Mouse (Mus musculus) limb, embryonic 15.5 days (tissue): ENCODE results near the gene Foxn1. TPM values are rescaled to one million over a fixed set of nuclear protein-coding genes. Genes with fewer than 3 reads are reported as not detected.
A peak's percentile ranks its signal among the peaks of the same experiment; 100 is the strongest.

Experiments
- ATAC-seq: fragments of 200-750 bp; cut with Nextera tagmentation; 2 replicates; pipeline ENCODE4 v1.8.0; 2017; ENCODE audit warnings: low read depth, moderate TSS enrichment; ENCODE audit not compliant: insufficient number of reproducible peaks, low FRiP score, low TSS enrichment
- H3K27ac ChIP-seq: fragments of 300-500 bp; sonication (generic); 2 replicates; pipeline ENCODE4 v1.5.1; 2015; ENCODE audit warnings: moderate library complexity, mild to moderate bottlenecking, inconsistent platforms
- H3K27me3 ChIP-seq: fragments of 300-500 bp; sonication (generic); 2 replicates; pipeline ENCODE4 v1.6.1; 2015; ENCODE audit warnings: inconsistent platforms
- H3K36me3 ChIP-seq: fragments of 300-500 bp; sonication (generic); 2 replicates; pipeline ENCODE4 v1.6.1; 2015; ENCODE audit warnings: inconsistent platforms
- H3K4me1 ChIP-seq: fragments of 300-500 bp; sonication (generic); 2 replicates; pipeline ENCODE4 v1.6.1; 2015; ENCODE audit warnings: inconsistent platforms
- H3K4me2 ChIP-seq: fragments of 300-500 bp; sonication (generic); 2 replicates; pipeline ENCODE4 v1.6.1; 2015; ENCODE audit warnings: mild to moderate bottlenecking, inconsistent platforms
- H3K4me3 ChIP-seq: fragments of 300-500 bp; sonication (generic); 2 replicates; pipeline ENCODE4 v1.5.1; 2015; ENCODE audit warnings: mild to moderate bottlenecking, inconsistent platforms
- H3K9ac ChIP-seq: fragments of 300-500 bp; sonication (generic); 2 replicates; pipeline ENCODE4 v1.6.1; 2015; ENCODE audit warnings: inconsistent platforms
- H3K9me3 ChIP-seq: fragments of 300-500 bp; sonication (generic); 2 replicates; pipeline ENCODE4 v1.6.1; 2016; ENCODE audit warnings: inconsistent platforms
- WGBS: fragments of 180-500 bp; shearing (Covaris S2); methylation state at CpG from one replicate; pipeline ENCODE4 v1.1.7; 2015; 5-methylcytosine and 5-hydroxymethylcytosine counted together
- polyA plus RNA-seq: library from polyadenylated mRNA; unstranded; fragments of >200 nt; fragmentation: Nextera tagmentation; extraction: Ambion mirVana; gene quantifications from 2 replicates; pipeline ENCODE4 v1.2.1, GENCODE M21; 2015

Foxn1 gene
- polyA plus RNA-seq, 1 experiment from 2014 or later, result 3.1 TPM

DNA sequence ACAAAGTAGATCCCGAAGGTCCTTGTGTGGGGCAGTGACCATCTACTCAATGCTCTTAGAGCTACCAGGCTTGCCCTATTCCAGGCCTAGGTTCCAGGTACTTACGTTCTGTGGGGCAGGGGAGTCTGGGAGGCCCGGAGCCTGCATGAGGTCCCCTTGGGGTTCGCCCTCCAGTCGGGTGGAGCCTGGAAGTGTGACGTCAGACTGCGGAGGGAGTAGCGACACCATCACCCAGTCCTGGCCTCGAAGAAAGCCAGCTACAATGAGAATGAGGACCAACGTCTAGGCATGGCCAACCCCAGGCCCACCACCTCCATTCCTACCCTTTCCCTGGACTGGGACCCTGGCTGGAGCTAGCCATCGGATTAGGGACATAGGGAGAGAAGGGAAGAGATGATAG, 14.6 kb downstream of the Foxn1 start:
- H3K9ac ChIP-seq, result no peak overlapping the region
- no peak overlapping the region for H3K4me3 ChIP-seq
- H3K4me1 ChIP-seq, result no peaks in the 10 kb centered on the region
- H3K36me3 ChIP-seq, result no peaks in the 10 kb centered on the region
- H3K27me3 ChIP-seq, result no peaks in the 10 kb centered on the region
- H3K4me2 ChIP-seq, result no peak overlapping the region
- no peak for ATAC-seq
- 83% methylated on average over 11 of the region's 11 CpGs for WGBS
- H3K27ac ChIP-seq, result no peak overlapping the region
- H3K9me3 ChIP-seq, result no peaks in the 10 kb centered on the region

DNA sequence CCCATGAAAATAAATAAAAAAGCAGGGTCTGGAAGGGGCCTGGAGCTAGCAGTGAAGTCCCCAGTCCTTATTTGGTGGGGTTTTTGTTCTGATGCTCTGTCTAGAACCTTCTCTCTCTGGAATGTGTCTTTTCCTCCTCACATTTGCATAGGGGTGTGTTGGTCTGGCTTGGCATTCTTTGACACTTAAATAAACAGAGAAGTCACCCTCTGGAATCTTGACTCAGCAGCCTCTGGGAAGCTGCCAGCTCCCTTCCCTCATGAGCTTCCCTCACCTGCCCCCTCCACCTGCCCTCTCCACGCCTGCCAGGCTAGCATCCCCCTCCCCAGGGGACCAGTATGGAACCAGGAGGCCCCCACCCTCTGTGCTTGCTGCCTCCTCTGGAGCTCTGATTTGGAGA, 16.0 kb downstream of the Foxn1 start:
- H3K9ac ChIP-seq, result no peak overlapping the region
- H3K4me2 ChIP-seq, result no peak overlapping the region
- H3K27me3 ChIP-seq, result no peaks in the 10 kb centered on the region
- H3K36me3 ChIP-seq, result no peaks in the 10 kb centered on the region
- WGBS, result 38% methylated on average over 1 of the region's 1 CpGs
- H3K4me3 ChIP-seq, result no peak overlapping the region
- no peak overlapping the region for H3K27ac ChIP-seq
- no peaks in the 10 kb centered on the region for H3K4me1 ChIP-seq
- ATAC-seq, result no peak
- H3K9me3 ChIP-seq, result no peaks in the 10 kb centered on the region

DNA sequence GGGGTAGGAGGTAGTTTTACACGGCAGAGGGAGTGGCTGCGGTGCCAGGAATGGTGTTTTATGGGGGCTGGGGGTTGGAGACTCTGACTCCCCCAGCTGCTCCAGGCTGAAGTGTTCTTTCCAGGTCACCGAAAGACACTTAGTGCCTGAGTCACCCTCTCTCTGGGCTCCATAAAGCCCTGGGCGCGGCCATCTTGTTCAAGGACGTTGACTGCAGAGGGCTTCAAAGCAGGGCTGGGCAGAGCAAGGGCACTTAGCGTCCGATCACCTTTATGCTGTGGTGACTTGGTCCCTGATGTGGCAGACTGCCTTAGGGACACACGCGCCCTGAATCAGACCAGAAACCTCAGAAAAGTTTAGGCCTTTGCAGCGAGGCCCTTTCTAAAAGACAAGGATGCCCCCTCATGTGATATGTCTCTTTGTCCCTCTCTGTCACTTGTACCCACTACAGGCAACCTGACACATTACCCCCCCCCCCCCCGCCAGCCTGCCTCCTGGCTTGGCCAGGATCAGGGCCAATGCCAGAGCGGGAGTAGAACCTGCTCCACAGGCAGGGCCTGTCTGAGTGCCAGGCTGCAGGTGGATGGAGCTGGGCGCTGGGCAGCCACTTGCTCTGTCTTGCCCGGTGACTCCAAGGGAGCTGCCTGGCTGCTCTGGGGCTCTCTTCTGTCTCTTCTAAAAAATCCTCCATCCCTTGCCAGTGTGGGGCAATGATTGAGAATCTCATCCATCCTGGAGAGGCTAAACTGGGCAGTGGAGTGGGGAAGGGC, 18.7 kb downstream of the Foxn1 start:
- Histone ChIP-seq H3K4me2 (no peak overlapping the region), H3K9ac (no peak overlapping the region), H3K36me3 (no peaks in the 10 kb centered on the region), H3K4me1 (peaks cover 16% of the 10 kb centered on the region), H3K4me3 (no peak overlapping the region), H3K27ac (no peak overlapping the region), H3K27me3 (no peaks in the 10 kb centered on the region), H3K9me3 (no peaks in the 10 kb centered on the region)
- no peak for ATAC-seq
- 79% methylated on average over 15 of the region's 15 CpGs for WGBS

DNA sequence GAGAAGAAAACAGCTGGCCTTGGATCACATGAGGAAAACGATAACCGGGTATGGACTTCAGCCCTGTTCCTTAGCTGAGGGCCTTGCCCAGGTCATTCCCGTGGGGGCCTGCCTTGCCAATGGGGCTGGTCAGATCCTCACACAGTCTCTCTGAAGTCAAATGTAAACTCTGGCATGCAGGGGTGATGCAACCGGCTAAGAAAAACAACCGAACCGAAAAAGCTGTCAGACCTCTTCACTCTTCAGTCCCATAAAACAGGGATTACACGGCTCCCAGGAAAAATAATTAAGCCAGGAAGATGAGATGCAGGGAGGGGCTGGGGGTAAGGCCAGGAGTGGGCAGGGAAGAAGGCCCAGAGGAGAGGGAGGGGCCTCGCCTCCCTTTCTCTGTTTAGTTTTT, 22.3 kb downstream of the Foxn1 start:
- Histone ChIP-seq H3K36me3 (no peaks in the 10 kb centered on the region), H3K4me2 (no peak overlapping the region), H3K4me3 (no peak overlapping the region), H3K27ac (no peak overlapping the region), H3K9me3 (no peaks in the 10 kb centered on the region), H3K9ac (no peak overlapping the region), H3K4me1 (peaks cover 23% of the 10 kb centered on the region), H3K27me3 (no peaks in the 10 kb centered on the region)
- no peak for ATAC-seq
- 22% methylated on average over 8 of the region's 8 CpGs for WGBS

DNA sequence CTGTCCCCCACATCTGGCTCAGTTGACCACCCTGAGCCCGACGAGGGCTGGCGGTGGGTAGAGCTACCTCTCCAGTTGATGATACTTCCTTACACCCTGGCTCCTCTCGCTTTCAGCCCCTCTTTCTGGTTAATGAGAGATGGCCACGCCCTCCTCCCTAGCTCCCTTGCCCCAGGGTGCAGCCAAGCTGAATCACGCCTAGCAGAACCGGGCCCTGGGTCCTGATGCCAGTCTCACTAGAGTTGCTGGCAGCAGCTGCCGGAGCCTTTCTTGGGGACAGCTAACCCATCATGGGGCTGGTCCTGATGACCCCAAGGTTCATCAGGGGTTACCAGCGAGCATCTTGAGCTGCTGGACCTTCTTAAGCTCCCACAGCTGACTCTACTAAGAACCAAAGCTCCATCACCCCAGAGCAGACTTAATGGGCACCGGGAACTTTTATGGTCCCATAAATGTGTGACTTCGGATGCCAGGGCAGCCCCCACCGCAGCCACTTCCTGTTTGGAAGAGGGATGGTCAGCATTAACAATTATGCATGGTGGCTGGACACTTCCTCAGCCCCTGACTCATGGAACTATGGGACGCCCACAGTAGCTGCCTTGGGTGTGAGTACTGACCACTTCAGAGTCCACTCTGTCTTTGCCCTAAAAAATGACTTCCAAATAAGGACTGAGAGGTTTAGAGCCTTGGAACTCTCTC, 22.9 kb downstream of the Foxn1 start:
- Histone ChIP-seq H3K4me2 (no peak overlapping the region), H3K4me3 (no peak overlapping the region), H3K9ac (no peak overlapping the region), H3K27me3 (no peaks in the 10 kb centered on the region; the same call in 1 of the 2 replicates), H3K27ac (no peak overlapping the region), H3K36me3 (no peaks in the 10 kb centered on the region), H3K4me1 (peaks cover 27% of the 10 kb centered on the region), H3K9me3 (no peaks in the 10 kb centered on the region)
- 41% methylated on average over 13 of the region's 13 CpGs for WGBS
- no peak for ATAC-seq

DNA sequence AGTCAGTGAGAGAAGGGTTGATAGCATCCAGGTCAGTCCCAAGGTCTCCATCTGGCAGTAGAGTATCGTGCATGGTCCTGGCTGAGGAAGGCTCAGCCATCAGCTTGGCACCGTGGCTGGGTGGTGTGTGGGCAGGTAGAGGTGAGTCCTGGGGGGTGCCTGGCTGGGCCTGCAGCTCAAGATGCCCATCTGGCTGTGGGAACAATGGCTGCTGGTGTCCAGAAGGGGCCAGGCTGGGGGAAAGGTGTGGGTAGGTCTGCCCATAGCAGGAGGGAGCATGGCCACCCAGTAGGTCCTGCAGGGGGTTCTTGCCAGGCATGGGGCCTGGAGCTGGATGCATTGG, 25.6 kb downstream of the Foxn1 start:
- Histone ChIP-seq H3K36me3 (no peaks in the 10 kb centered on the region), H3K4me1 (peaks cover 28% of the 10 kb centered on the region), H3K9me3 (no peaks in the 10 kb centered on the region), H3K4me3 (peak overlapping the region; percentile 29; the same call in 1 of the 2 replicates), H3K27ac (no peak overlapping the region), H3K4me2 (no peak overlapping the region; the same call in 1 of the 2 replicates), H3K9ac (no peak overlapping the region), H3K27me3 (no peaks in the 10 kb centered on the region; the same call in 1 of the 2 replicates)
- 0 out of 2 replicates have a peak, but pooled peaks have one; percentile 3 for ATAC-seq
- WGBS, result 51% methylated on average over 2 of the region's 2 CpGs

DNA sequence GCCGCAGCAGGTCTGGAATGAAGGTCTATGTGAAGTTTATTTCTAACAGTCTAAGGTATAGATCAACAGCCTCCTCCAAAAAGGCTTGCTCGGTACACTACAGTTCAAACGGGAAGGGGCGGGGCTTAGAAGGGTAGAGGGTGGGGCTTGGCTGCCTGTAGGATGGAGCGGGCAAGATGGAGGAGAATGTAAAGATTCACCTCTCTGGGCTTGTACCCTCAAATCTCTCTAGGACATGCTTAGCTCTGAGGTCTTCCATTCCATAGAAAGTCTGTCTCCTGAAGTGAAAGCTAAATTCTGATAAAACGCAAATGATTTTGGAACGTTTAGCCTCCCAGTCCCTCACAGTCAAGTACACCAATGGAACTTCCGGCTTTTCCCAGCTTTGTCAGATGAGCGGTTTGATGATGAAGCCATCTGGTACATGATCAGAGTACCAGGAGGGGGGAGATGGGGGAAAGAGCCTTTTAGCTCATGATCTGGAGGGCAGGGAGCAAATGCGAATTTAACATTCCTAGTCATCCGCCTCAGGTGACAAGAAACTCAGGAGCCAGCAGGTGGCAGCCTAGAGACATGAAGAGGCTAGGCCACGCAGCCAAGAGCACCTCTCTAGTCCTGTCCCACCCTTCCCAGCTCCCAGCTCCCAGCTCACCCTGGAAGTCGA, 26.1 kb downstream of the Foxn1 start:
- H3K36me3 ChIP-seq, result no peaks in the 10 kb centered on the region
- peak overlapping the region; percentile 36 for H3K4me2 ChIP-seq
- peak; percentile 1 for ATAC-seq
- H3K9me3 ChIP-seq, result no peaks in the 10 kb centered on the region
- WGBS, result 12% methylated on average over 13 of the region's 13 CpGs
- H3K27me3 ChIP-seq, result no peaks in the 10 kb centered on the region; the same call in 1 of the 2 replicates
- peaks cover 28% of the 10 kb centered on the region for H3K4me1 ChIP-seq
- H3K4me3 ChIP-seq, result peak overlapping the region; percentile 29
- H3K9ac ChIP-seq, result no peak overlapping the region
- no peak overlapping the region for H3K27ac ChIP-seq

DNA sequence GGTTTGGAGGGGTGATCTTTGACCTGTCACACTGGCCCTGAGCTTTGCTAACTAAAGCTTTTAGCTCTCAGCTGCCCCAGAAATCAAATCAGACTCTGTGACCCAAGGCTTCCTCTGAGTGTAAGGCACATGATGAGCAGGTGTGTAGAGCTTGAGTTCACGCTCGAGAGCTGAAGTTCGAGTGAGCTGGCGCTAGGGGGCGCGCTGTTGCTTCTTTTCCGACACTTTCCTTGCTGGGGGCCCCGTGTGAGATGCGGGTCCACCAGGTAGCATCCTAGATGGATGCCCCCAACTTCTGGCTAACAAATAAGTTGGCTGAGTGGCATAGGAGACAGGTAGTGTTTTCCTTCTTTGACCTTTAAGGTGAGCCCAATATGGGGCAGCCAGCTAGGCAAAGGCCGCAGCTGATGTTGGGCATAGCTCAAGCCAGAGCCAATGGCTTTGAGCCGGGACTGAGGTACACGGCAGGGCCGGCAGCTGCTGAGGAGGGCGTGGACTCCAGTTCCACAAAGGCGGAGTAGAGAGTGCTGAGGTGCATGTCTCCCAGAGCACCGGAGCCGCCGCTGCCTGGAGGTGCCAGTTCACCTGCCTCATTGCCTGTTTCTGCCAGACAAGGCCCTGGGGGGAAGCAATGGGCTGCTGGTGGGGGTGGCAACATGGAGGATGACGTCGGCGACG, 27.9 kb downstream of the Foxn1 start:
- Histone ChIP-seq H3K4me3 (no peak overlapping the region), H3K9ac (no peak overlapping the region), H3K9me3 (no peaks in the 10 kb centered on the region), H3K27ac (no peak overlapping the region), H3K4me1 (peaks cover 19% of the 10 kb centered on the region), H3K27me3 (no peaks in the 10 kb centered on the region; the same call in 1 of the 2 replicates), H3K36me3 (no peaks in the 10 kb centered on the region), H3K4me2 (no peak overlapping the region)
- no peak for ATAC-seq
- WGBS, result 15% methylated on average over 22 of the region's 22 CpGs

DNA sequence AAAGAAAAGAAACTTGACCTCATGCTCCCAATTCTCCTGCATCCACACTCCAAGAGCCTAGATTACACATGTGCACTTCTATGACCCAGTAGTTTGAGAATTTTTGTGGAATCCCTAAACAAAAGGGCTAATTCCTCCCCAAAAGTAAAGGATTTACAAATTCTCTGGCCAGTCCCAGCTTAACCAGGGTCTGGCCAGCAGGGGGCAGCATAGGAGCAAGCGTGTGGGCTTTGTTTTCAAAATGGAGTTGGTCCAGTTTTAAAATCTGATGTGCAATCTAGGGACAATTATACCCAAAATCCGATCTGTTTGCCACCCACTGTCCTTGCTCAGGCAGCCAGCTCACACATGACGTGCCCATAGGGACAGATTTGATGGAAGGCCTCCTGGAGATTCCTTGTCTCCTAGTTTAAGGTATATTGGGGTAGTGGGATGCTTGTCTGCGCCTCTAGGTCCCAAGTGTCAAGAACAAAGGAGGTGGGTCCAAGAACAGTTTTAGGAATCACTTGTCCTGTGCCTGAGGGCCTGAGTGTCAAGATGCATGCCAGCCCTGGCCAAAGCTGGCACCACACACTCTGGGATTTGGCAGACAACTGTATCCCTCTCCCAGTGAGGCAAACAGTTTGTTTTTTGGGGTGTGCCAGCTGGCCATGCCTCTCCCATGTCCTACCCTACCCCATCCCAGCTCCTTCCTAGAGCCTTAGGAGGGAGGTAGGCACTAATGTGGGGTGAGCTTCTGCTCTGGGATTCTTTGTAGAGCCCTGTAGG, 30.7 kb downstream of the Foxn1 start:
- H3K27ac ChIP-seq, result no peak overlapping the region
- 35% methylated on average over 4 of the region's 4 CpGs for WGBS
- H3K9me3 ChIP-seq, result no peaks in the 10 kb centered on the region
- no peaks in the 10 kb centered on the region for H3K36me3 ChIP-seq
- H3K4me1 ChIP-seq, result peaks cover 8% of the 10 kb centered on the region; the same call in 1 of the 2 replicates
- no peaks in the 10 kb centered on the region; the same call in 1 of the 2 replicates for H3K27me3 ChIP-seq
- no peak for ATAC-seq
- H3K4me2 ChIP-seq, result no peak overlapping the region
- H3K9ac ChIP-seq, result no peak overlapping the region
- H3K4me3 ChIP-seq, result no peak overlapping the region

DNA sequence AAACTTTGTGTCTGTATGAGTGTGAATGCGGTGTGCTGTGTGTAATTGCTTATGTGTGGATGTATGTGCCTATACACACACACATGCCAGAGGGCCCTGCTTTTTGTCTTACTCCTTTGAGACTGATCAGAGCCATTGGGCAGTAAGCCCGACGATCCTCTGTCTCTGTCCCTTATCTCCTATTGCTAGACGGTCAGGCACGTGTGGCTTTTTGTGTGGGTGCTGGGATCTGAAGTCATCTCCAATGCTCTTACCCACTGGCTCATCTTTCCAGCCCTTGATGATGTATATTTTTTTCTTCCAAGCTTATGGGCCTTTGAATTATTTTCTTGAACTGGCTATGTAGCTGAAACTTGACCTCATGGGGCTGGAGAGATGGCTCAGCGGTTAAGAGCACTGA, 31.5 kb downstream of the Foxn1 start:
- no peak overlapping the region for H3K4me2 ChIP-seq
- no peak for ATAC-seq
- H3K4me1 ChIP-seq, result peaks cover 6% of the 10 kb centered on the region; the same call in 1 of the 2 replicates
- no peak overlapping the region for H3K4me3 ChIP-seq
- H3K36me3 ChIP-seq, result no peaks in the 10 kb centered on the region
- H3K27me3 ChIP-seq, result no peaks in the 10 kb centered on the region; the same call in 1 of the 2 replicates
- no peak overlapping the region for H3K9ac ChIP-seq
- H3K27ac ChIP-seq, result no peak overlapping the region
- H3K9me3 ChIP-seq, result no peaks in the 10 kb centered on the region
- WGBS, result 83% methylated on average over 6 of the region's 6 CpGs

DNA sequence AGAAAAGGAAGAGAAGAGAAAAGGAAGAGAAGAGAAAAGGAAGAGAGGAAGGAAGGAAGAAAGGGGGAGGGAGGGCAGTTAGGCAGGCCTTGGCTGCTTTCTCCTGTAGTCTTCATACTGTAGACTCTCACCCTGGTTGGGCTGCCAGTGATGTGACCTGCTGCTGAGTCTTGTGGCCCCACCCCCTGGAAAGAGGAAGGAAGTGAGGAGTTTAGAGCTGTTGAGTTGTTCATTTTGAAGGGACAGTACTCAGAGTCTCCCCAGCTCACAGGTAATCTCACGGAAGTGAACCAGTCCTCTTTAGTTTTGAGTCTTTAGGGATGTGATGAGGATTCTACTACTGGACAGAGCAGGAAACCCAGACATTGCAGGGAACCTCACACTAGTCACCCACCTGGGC, 33.3 kb downstream of the Foxn1 start:
- 77% methylated on average over 1 of the region's 1 CpGs for WGBS
- no peaks in the 10 kb centered on the region for H3K9me3 ChIP-seq
- H3K4me3 ChIP-seq, result no peak overlapping the region
- no peak overlapping the region for H3K27ac ChIP-seq
- peaks cover 10% of the 10 kb centered on the region for H3K36me3 ChIP-seq
- no peaks in the 10 kb centered on the region; the same call in 1 of the 2 replicates for H3K4me1 ChIP-seq
- no peaks in the 10 kb centered on the region for H3K27me3 ChIP-seq
- H3K9ac ChIP-seq, result no peak overlapping the region
- ATAC-seq, result no peak
- H3K4me2 ChIP-seq, result no peak overlapping the region
